Mouse (Mus musculus) intestine, postnatal 0 days (tissue): ENCODE data around the gene Fam78a. TPM values are rescaled to one million over a fixed set of nuclear protein-coding genes. Genes with fewer than 3 reads are reported as not detected.

Experiments
- ATAC-seq: fragments of 200-750 bp; cut with Nextera tagmentation; 2 replicates; pipeline ENCODE4 v1.8.0; 2017; ENCODE audit warnings: mild to moderate bottlenecking, moderate TSS enrichment, moderate library complexity
- H3K27ac ChIP-seq: fragments of 300-500 bp; sonication (generic); 2 replicates; pipeline ENCODE4 v1.5.1; 2014; ENCODE audit warnings: mild to moderate bottlenecking, low read depth, low read length, moderate library complexity
- H3K27me3 ChIP-seq: fragments of 300-500 bp; sonication (generic); replicated peaks from 2 replicates; pipeline ENCODE4 v1.6.1; 2014; ENCODE audit warnings: low read length, mixed read lengths; ENCODE audit not compliant: control insufficient read depth, insufficient read depth
- H3K36me3 ChIP-seq: fragments of 300-500 bp; sonication (generic); 2 replicates; pipeline ENCODE4 v1.6.1; 2014; ENCODE audit warnings: mild to moderate bottlenecking, moderate library complexity; ENCODE audit not compliant: control insufficient read depth, insufficient read depth
- H3K4me1 ChIP-seq: fragments of 300-500 bp; sonication (generic); replicated peaks from 2 replicates; pipeline ENCODE4 v1.6.1; 2014; ENCODE audit warnings: antibody characterized with exemption, low read length, mixed read lengths; ENCODE audit not compliant: control insufficient read depth, insufficient read depth
- H3K4me2 ChIP-seq: fragments of 300-500 bp; sonication (generic); replicated peaks from 2 replicates; pipeline ENCODE4 v1.6.1; 2014; ENCODE audit warnings: low read depth, mild to moderate bottlenecking, moderate library complexity
- H3K4me3 ChIP-seq: fragments of 300-500 bp; sonication (generic); 2 replicates; pipeline ENCODE4 v1.5.1; 2014; ENCODE audit warnings: low read depth, low read length
- H3K9ac ChIP-seq: fragments of 300-500 bp; sonication (generic); 2 replicates; pipeline ENCODE4 v1.6.1; 2014; ENCODE audit warnings: mild to moderate bottlenecking, low read depth, low read length
- H3K9me3 ChIP-seq: fragments of 300-500 bp; sonication (generic); 2 replicates; pipeline ENCODE4 v1.6.1; 2016; ENCODE audit warnings: mixed run types; ENCODE audit not compliant: control insufficient read depth
- CTCF ChIP-seq: sonication (generic); IDR thresholded peaks from 2 replicates; pipeline ENCODE4 v1.5.1; 2016; ENCODE audit warnings: low read depth, mild to moderate bottlenecking, control low read depth, antibody characterized with exemption, moderate library complexity
- WGBS: fragments of 180-500 bp; shearing (Covaris S2); extraction: QIAGEN DNeasy Blood & Tissue Kit; methylation state at CpG from one replicate; pipeline ENCODE4 v1.1.7; 2014; 5-methylcytosine and 5-hydroxymethylcytosine counted together
- polyA plus RNA-seq: library from polyadenylated mRNA; unstranded; fragments of >200 nt; fragmentation: Nextera tagmentation; extraction: Ambion mirVana; gene quantifications from 2 replicates; pipeline ENCODE4 v1.2.1, GENCODE M21; 2015

Fam78a gene
- polyA plus RNA-seq, 1 experiment from 2014 or later, result 6.2 TPM

DNA sequence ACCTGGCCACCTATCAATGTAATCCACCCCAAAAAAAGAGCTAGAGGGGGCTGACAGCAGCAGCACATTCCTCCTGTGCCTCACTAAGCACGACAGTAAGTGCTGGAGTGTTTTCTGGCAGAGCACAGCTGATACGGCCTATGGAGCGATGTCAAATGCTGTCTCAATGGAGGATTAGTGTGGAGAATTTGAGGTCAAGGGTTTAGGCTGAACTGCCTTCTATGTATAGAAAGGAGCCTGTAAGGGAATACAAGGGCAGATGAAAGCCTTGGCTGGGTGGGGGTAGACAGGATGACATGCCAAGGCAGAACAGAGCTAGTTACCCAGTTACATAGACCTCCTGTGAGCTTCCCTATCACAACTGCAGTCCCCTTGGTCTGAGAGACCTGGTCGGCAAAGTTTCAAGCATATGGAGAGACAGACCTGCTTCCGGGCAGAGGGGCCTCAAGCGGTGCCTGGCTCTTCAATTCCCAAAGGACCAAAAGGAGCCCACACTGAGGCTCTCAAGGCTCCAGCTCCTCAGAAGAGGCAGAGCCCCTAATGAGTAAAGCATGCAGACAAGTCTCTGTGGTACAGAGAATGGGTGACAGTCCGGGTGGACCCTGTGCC is 29.2 kb downstream of the Fam78a start:
- no peak for TF ChIP-seq CTCF
- WGBS, result 69% methylated on average over 7 of the region's 7 CpGs
- H3K4me2 ChIP-seq, result no peak overlapping the region
- H3K27me3 ChIP-seq, result no peaks in the 10 kb centered on the region
- H3K36me3 ChIP-seq, result peaks cover 18% of the 10 kb centered on the region; the same call in 1 of the 2 replicates
- H3K27ac ChIP-seq, result no peak overlapping the region
- ATAC-seq, result no peak
- H3K4me3 ChIP-seq, result no peak overlapping the region
- no peak overlapping the region for H3K9ac ChIP-seq
- no peaks in the 10 kb centered on the region for H3K9me3 ChIP-seq
- no peaks in the 10 kb centered on the region for H3K4me1 ChIP-seq

DNA sequence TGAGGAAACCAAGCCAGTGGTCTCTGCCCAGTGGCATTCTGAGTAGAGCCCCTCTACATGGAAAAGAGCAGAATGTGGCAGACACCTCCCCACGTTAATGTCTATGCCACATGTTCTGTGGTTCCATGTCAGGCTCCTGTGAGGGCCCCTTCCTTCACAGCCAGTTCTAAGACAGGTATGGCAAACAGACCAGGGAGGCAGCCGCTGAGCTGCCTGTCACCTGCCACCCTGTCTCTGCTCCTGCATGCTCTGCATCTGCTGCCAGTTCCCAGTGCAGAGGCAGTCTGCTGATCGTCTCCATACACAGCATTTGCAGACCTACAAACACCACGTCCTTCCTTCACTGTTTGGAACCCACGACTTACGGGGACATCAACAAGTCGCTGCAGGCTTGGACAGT is 32.2 kb downstream of the Fam78a start:
- ATAC-seq, result no peak
- H3K4me3 ChIP-seq, result no peak overlapping the region
- peaks cover 46% of the 10 kb centered on the region for H3K36me3 ChIP-seq
- no peaks in the 10 kb centered on the region for H3K9me3 ChIP-seq
- 93% methylated on average over 7 of the region's 7 CpGs for WGBS
- no peak overlapping the region for H3K9ac ChIP-seq
- no peak for TF ChIP-seq CTCF
- no peaks in the 10 kb centered on the region for H3K4me1 ChIP-seq
- H3K4me2 ChIP-seq, result no peak overlapping the region
- H3K27ac ChIP-seq, result no peak overlapping the region
- H3K27me3 ChIP-seq, result no peaks in the 10 kb centered on the region

DNA sequence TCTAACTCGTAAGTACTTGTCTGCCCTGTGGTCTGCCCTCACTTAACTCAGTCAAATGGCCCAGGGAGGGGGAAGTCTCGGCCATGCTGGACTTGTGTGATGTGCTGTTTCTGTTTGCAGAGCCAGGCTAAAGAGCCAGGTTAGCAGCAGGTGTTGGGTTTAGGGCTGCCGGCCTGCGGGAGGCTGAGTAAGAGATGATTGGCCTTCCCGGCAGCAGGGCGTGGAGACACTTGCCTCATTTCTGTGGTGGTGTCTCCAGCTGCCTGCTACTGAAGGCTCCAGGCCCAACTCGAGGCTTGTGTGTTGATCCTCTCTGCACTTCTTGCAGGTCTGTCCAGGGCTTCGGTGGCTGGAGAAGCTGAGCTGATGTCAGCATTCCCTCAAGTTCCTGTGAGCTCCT is 32.9 kb downstream of the Fam78a start:
- H3K27me3 ChIP-seq, result no peaks in the 10 kb centered on the region
- peaks cover 52% of the 10 kb centered on the region for H3K36me3 ChIP-seq
- WGBS, result 79% methylated on average over 8 of the region's 8 CpGs
- H3K4me1 ChIP-seq, result no peaks in the 10 kb centered on the region
- H3K4me2 ChIP-seq, result no peak overlapping the region
- no peaks in the 10 kb centered on the region for H3K9me3 ChIP-seq
- H3K9ac ChIP-seq, result no peak overlapping the region
- ATAC-seq, result no peak
- H3K27ac ChIP-seq, result no peak overlapping the region
- H3K4me3 ChIP-seq, result no peak overlapping the region
- no peak for TF ChIP-seq CTCF

DNA sequence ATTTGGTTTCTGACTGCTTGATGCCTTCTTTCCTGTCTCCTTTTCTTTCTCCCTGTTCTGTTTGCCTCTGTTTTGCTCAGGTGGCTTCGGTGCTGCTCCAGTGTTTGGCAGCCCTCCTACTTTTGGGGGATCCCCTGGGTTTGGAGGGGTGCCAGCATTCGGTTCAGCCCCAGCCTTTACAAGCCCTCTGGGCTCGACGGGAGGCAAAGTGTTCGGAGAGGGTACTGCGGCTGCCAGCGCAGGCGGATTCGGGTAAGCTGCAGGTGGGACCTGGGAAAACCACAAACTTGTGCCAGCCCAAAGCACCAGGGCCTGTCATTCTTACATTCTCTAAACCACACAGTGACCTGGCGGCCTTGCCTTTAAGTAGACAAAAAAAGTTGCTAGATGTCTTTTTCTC is 37.3 kb downstream of the Fam78a start:
- H3K27me3 ChIP-seq, result no peaks in the 10 kb centered on the region
- H3K4me2 ChIP-seq, result no peak overlapping the region
- peaks cover 81% of the 10 kb centered on the region for H3K36me3 ChIP-seq
- no peak overlapping the region for H3K9ac ChIP-seq
- no peak overlapping the region for H3K27ac ChIP-seq
- ATAC-seq, result no peak
- H3K4me1 ChIP-seq, result no peaks in the 10 kb centered on the region
- 90% methylated on average over 10 of the region's 10 CpGs for WGBS
- H3K9me3 ChIP-seq, result no peaks in the 10 kb centered on the region
- no peak for TF ChIP-seq CTCF
- no peak overlapping the region for H3K4me3 ChIP-seq

DNA sequence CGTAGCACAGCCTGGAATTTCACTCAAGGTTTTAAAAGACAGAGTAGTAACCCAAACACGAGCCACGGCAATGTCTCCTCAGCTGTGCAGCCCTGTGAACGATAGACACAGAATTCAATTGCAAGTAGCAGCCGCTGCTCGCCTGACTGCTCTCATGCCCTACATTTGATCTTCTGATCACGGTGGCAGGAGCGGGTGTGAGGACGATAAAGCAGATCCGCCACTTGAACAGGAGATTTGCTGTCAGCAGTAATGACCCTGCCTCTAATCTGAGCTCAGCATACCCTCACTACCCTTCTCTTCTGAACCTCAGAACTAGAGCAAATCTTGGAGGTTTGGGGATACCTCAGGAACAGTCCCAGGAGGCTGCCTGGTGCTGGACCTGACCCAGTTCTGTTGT is 38.6 kb downstream of the Fam78a start:
- WGBS, result 85% methylated on average over 10 of the region's 10 CpGs
- Histone ChIP-seq H3K27ac (no peak overlapping the region), H3K4me2 (no peak overlapping the region), H3K27me3 (no peaks in the 10 kb centered on the region), H3K4me3 (no peak overlapping the region), H3K9me3 (no peaks in the 10 kb centered on the region), H3K9ac (no peak overlapping the region), H3K4me1 (no peaks in the 10 kb centered on the region), H3K36me3 (peaks cover 78% of the 10 kb centered on the region)
- ATAC-seq, result no peak
- no peak for TF ChIP-seq CTCF

DNA sequence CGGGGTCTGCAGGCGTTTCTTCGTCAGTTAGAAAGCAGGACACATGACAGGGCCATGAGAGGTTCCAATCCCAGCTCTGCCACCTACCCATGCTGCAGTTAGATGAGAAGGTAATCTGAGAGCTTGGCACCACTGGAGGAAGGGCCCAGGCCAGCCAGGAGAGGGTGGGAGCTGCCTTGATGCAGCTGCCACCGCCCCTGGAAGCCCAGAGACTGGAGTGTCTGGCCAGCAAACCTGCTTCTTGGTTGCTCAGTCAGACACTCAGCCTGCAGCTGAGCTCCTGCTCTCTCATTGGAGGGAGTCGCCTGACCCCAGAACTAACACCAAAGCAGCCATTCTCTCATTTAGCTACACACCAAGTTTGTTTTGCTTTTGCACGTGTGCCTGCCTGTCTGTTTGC is 39.3 kb downstream of the Fam78a start:
- no peak overlapping the region for H3K4me3 ChIP-seq
- no peaks in the 10 kb centered on the region for H3K9me3 ChIP-seq
- 81% methylated on average over 6 of the region's 6 CpGs for WGBS
- H3K4me2 ChIP-seq, result no peak overlapping the region
- ATAC-seq, result no peak
- peaks cover 79% of the 10 kb centered on the region for H3K36me3 ChIP-seq
- TF ChIP-seq CTCF, result no peak
- H3K27me3 ChIP-seq, result no peaks in the 10 kb centered on the region
- no peak overlapping the region for H3K9ac ChIP-seq
- no peaks in the 10 kb centered on the region for H3K4me1 ChIP-seq
- H3K27ac ChIP-seq, result no peak overlapping the region

DNA sequence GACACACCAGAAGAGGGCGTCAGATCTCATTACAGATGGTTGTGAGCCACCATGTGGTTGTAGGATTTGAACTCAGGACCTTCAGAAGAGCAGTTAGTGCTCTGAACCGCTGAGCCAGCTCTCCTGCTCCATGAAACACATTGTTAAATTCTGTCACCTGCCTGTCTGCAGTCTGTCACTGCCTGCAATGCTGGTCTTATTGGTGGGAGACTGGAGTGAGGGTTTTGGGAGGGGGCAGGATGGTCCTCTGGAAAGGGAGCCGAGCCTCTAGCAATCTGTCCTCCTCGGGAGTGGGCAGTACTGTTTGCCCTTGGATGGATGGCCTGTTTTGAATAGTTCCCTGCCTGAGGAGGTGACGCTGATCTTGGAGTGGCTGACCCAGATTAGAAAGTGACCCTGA is 40.8 kb downstream of the Fam78a start:
- no peak overlapping the region for H3K4me2 ChIP-seq
- WGBS, result 74% methylated on average over 5 of the region's 5 CpGs
- TF ChIP-seq CTCF, result no peak
- H3K9ac ChIP-seq, result no peak overlapping the region
- H3K4me3 ChIP-seq, result no peak overlapping the region
- H3K27me3 ChIP-seq, result no peaks in the 10 kb centered on the region
- H3K36me3 ChIP-seq, result peaks cover 72% of the 10 kb centered on the region
- ATAC-seq, result no peak
- no peak overlapping the region for H3K27ac ChIP-seq
- H3K9me3 ChIP-seq, result no peaks in the 10 kb centered on the region
- no peaks in the 10 kb centered on the region for H3K4me1 ChIP-seq
